Mouse (Mus musculus): Measurements from ENCODE around the gene Lmbr1l. TPM values are rescaled to one million over a fixed set of nuclear protein-coding genes. Genes with fewer than 3 reads are reported as not detected.
"Not testable (repeated sequence)": the region's sequence is repeated elsewhere in the genome, so short reads cannot be mapped to it uniquely, and the experiment has no call there.

Gene Lmbr1l
- polyA plus RNA-seq, 1 experiment from 2014 or later, result 23.4 TPM

DNA sequence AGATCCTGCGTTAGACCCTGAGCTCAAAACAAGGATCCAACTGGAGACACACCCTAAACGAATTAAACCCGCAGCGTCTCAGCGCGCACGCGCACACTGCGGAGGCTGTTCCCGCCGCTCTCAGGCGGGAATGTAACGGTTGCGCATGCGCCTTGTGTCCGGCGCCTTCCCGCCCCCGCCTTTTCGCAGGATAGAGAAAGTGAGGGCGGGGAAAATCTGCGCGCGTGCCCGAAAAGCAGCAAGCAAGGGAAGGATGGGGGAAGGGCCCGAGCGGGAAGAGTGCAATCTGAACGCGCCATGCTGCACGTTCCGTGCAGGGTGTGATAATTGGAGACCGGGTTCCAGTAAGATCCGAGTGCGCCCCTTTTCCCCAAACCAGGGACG is 15.8 kb upstream of the Lmbr1l start:
- H3K27ac ChIP-seq, result peak overlapping the region; percentile 98

DNA sequence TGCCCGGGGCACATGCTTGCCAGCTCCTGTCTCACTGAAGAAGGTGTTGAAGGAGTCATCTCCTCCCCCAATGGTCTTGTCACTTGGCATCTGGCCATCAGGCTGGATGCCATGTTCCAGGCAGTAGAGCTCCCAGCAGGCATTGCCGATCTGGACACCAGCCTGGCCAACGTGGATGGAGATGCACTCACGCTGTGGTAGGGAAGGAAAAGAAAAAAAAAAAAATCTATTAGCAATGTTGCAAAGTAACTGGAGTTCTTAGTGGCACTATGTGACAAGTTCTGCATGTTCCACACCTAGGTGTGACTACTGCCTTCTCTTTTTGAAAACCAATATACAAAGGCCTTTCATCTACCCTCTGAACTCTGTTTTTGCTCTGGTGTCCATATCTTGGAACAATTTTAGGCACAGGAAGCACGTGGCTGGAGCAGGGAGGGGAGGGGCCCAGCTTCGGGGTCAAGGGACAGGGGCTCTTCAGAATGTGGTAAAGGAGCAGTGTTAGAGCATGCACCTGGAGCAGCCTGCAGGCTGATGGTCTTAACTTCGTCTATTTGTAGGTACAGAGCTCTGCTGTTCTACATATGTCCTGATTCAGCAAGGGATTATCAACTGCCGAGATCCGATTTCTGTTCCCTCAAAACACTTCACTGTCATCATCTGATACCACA is 15.1 kb upstream of the Lmbr1l start:
- Histone ChIP-seq H3K9ac (replicated peaks) (peak overlapping the region; percentile 94), H3K27ac (peak overlapping the region; percentile 98), H3K4me2 (peak overlapping the region; percentile 97), H3K4me3 (replicated peaks) (peak overlapping the region; percentile 73), H3K36me3 (peaks cover 17% of the 10 kb centered on the region), H3K4me1 (replicated peaks) (peaks cover 25% of the 10 kb centered on the region)
- WGBS, result 27% methylated on average over 8 of the region's 9 CpGs
- ATAC-seq (ENCODE audit: insufficient number of reproducible peaks, insufficient read depth, low FRiP score, low TSS enrichment, low read depth); H3K9me3 ChIP-seq; H3K27me3 ChIP-seq: not testable (repeated sequence)

More for the DNA sequence above, 15.8 kb upstream of the Lmbr1l start:
- H3K4me1 ChIP-seq (replicated peaks), result peaks cover 20% of the 10 kb centered on the region
- H3K36me3 ChIP-seq, result peaks cover 17% of the 10 kb centered on the region
- peak overlapping the region; percentile 97 for H3K4me2 ChIP-seq
- under 1% methylated on average over 35 of the region's 35 CpGs for WGBS
- H3K9me3 ChIP-seq, result no peaks in the 10 kb centered on the region
- H3K27me3 ChIP-seq, result no peaks in the 10 kb centered on the region
- peak; percentile 74 for ATAC-seq (ENCODE audit: insufficient number of reproducible peaks, insufficient read depth, low FRiP score, low TSS enrichment, low read depth)
- peak overlapping the region; percentile 73 for H3K4me3 ChIP-seq (replicated peaks)
- peak overlapping the region; percentile 94 for H3K9ac ChIP-seq (replicated peaks)

DNA sequence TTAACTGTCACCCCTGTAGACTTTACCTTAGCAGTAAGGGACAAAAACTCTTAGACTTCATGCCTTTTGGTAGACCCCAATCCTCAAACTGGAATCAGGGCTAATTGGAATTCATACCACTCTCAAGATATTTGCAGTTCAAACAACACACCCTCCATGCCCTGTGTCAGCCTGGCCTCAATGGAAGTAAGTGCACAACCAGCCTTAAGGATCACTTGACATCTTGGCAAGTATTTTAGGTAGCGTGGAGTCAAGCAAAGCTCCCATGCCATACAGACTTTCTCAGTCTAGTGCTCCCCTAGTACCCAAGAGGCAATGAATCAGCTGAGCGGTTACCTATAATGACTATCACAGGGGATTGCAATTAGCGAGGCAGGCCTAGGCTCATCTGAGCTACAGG is 13.0 kb upstream of the Lmbr1l start:
- H3K9me3 ChIP-seq, result no peaks in the 10 kb centered on the region
- no peak overlapping the region for H3K27ac ChIP-seq
- no peak for ATAC-seq (ENCODE audit: insufficient number of reproducible peaks, insufficient read depth, low FRiP score, low TSS enrichment, low read depth)
- no peak overlapping the region for H3K9ac ChIP-seq (replicated peaks)
- no peak overlapping the region for H3K4me3 ChIP-seq (replicated peaks)
- peaks cover 21% of the 10 kb centered on the region for H3K4me1 ChIP-seq (replicated peaks)
- H3K27me3 ChIP-seq, result no peaks in the 10 kb centered on the region
- 84% methylated on average over 3 of the region's 3 CpGs for WGBS
- peaks cover 17% of the 10 kb centered on the region for H3K36me3 ChIP-seq
- 0 out of 2 replicates have a peak overlapping the region, but pooled peaks have one; percentile 6 for H3K4me2 ChIP-seq

DNA sequence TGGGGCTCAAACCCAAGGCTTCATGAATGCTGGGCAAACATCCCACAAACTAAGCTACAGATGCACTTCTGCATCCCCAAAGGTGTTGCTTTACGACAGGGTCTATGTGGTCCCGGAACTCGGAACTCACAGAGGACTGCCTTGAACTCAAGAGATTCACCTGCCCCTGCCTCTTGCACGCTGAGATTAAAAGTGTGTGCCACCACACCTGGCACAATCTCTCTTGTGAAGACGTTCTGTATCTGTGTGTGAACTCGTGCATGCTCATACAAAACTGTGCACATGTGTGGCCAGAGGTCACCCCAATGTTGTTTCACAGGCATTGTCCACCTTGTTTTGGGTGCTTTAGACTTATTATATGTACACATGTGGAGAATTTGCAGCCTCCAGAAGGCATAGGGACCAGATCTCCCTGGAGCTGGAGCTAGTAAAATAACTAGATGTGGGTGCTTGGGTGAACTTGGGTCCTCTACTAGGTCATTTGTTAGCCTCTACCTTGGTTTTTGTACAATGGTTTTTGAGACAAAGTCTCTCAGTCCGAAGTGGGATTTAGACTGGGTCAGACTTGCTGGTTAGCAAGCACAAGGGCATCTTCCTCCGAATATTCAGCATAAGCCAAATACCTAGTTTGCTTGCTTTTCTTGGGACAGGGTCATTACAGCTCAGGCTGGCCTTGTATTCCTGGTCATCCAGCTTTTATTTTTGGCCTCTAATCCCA is 12.1 kb upstream of the Lmbr1l start:
- no peaks in the 10 kb centered on the region for H3K27me3 ChIP-seq
- no peak overlapping the region for H3K4me2 ChIP-seq
- H3K36me3 ChIP-seq, result peaks cover 17% of the 10 kb centered on the region
- no peaks in the 10 kb centered on the region for H3K9me3 ChIP-seq
- no peak overlapping the region for H3K4me3 ChIP-seq (replicated peaks)
- no peak overlapping the region for H3K9ac ChIP-seq (replicated peaks)
- WGBS, result 50% methylated on average over 8 of the region's 8 CpGs
- H3K4me1 ChIP-seq (replicated peaks), result peaks cover 13% of the 10 kb centered on the region
- no peak for ATAC-seq (ENCODE audit: insufficient number of reproducible peaks, insufficient read depth, low FRiP score, low TSS enrichment, low read depth)
- H3K27ac ChIP-seq, result peak overlapping the region; percentile 26

DNA sequence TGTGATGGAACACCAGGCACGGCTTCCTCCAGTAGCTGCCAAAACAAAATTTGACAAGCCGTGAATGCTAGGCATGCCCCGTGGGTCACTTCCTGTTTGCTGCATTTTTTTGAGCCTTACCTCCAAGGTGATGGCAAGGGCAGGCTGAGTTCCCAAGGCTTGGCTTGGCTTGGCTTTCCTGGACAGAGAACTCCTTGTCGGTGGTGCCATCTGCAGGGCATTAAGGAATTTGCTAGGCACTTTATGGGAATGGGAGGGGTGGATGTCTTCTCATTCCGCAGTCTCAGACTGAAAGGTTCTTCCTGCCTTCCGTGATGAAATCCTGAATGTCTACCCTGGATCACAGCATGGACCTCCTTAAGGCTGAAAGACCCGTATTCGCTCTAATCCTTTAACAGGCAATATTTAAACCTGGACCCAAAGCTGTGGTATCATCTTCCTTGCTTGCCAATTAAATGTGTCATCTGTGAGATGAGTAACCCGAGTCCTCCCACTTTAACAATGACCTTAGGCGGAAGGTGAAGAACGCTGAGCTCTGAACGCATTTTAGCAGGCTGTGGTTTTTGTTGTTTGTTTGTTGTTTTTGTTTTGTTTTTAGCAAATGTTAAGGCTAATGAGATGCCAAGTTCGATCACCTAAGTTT is 10.7 kb upstream of the Lmbr1l start:
- Histone ChIP-seq H3K4me1 (replicated peaks) (peaks cover 13% of the 10 kb centered on the region), H3K4me2 (0 out of 2 replicates have a peak overlapping the region, but pooled peaks have one; percentile 1), H3K9me3 (no peaks in the 10 kb centered on the region), H3K27me3 (no peaks in the 10 kb centered on the region), H3K9ac (replicated peaks) (no peak overlapping the region), H3K36me3 (peaks cover 17% of the 10 kb centered on the region), H3K27ac (0 out of 2 replicates have a peak overlapping the region, but pooled peaks have one; percentile 29), H3K4me3 (replicated peaks) (no peak overlapping the region)
- 12% methylated on average over 13 of the region's 13 CpGs for WGBS
- ATAC-seq (ENCODE audit: insufficient number of reproducible peaks, insufficient read depth, low FRiP score, low TSS enrichment, low read depth), result 0 out of 2 replicates have a peak, but pooled peaks have one; percentile 60

DNA sequence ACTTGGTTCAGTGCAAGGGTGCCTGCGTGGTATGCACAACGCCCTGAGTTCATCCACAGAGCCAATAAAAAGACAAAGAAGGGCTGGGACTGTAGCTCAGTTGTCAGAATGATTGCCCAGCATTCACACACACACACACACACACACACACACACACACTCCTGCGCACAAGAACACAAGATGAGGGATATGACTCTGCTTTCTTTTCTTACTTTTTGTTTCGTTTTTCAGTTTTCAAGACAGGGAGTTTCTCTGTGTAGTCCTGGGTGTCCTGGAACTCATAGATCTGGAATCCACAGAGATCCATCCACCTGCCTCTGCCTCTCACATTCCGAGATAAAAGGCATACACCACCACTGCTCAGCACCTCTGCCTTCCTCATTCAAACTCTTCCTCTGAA is 9.5 kb upstream of the Lmbr1l start:
- no peak overlapping the region for H3K4me3 ChIP-seq (replicated peaks)
- peaks cover 9% of the 10 kb centered on the region for H3K4me1 ChIP-seq (replicated peaks)
- no peak overlapping the region for H3K9ac ChIP-seq (replicated peaks)
- no peak overlapping the region for H3K27ac ChIP-seq
- 83% methylated on average over 5 of the region's 5 CpGs for WGBS
- H3K36me3 ChIP-seq, result peaks cover 17% of the 10 kb centered on the region
- H3K9me3 ChIP-seq, result no peaks in the 10 kb centered on the region
- no peak overlapping the region for H3K4me2 ChIP-seq
- no peak for ATAC-seq (ENCODE audit: insufficient number of reproducible peaks, insufficient read depth, low FRiP score, low TSS enrichment, low read depth)
- H3K27me3 ChIP-seq, result no peaks in the 10 kb centered on the region

DNA sequence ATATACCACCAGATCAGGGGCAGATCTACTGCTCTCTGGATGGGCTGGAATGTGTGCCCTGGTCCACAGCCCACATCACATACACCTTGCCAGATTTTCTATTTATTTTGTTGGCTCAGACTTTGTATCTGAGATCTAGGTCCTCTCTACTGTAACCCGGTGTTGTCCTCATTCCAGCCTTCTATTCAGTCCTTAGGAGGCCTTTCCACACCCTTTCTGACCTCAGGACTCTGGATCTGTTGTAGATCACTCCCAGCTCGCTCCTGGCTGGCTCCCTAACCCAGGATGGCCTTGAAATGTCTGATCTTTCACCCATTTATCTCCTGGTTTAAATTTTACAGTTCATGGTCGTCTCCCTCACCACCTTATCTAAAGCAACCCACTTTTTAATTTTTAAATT is 6.7 kb upstream of the Lmbr1l start:
- no peak overlapping the region for H3K27ac ChIP-seq
- no peak for ATAC-seq (ENCODE audit: insufficient number of reproducible peaks, insufficient read depth, low FRiP score, low TSS enrichment, low read depth)
- no peaks in the 10 kb centered on the region for H3K36me3 ChIP-seq
- H3K4me1 ChIP-seq (replicated peaks), result peaks cover 9% of the 10 kb centered on the region
- no peak overlapping the region for H3K4me3 ChIP-seq (replicated peaks)
- no peaks in the 10 kb centered on the region for H3K9me3 ChIP-seq
- no peak overlapping the region for H3K4me2 ChIP-seq
- H3K27me3 ChIP-seq, result no peaks in the 10 kb centered on the region
- WGBS, result 83% methylated on average over 3 of the region's 3 CpGs
- H3K9ac ChIP-seq (replicated peaks), result no peak overlapping the region

DNA sequence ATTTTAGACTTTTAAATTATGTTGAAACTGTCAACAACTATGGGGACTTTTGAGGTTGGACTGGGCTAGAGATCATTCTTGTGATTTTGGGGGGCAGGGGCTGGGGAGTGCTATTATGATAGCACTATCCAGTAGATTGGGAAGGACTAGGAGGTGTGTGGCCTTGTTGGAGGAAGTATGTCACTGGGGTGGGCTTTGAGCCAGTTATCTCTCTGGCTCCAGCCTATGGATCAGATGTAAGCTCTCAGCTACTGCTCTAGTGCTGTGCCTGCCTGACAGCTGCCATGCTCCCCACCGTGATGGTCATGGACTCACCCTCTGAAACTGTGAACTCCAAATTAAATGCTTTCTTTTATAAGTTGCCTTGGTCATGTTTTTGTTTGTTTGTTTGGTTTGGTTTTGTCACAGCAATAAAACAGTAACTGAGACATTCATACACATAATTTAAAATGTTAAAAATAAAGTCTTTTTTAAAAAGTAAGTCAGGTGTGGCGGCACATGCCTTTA is 5.1 kb upstream of the Lmbr1l start:
- H3K27ac ChIP-seq, result no peak overlapping the region
- no peaks in the 10 kb centered on the region for H3K9me3 ChIP-seq
- 88% methylated on average over 2 of the region's 2 CpGs for WGBS
- no peak overlapping the region for H3K9ac ChIP-seq (replicated peaks)
- no peak overlapping the region for H3K4me2 ChIP-seq
- no peak overlapping the region for H3K4me3 ChIP-seq (replicated peaks)
- no peaks in the 10 kb centered on the region for H3K27me3 ChIP-seq
- H3K4me1 ChIP-seq (replicated peaks), result no peaks in the 10 kb centered on the region; the same call in 1 of the 2 replicates
- ATAC-seq (ENCODE audit: insufficient number of reproducible peaks, insufficient read depth, low FRiP score, low TSS enrichment, low read depth), result no peak
- H3K36me3 ChIP-seq, result no peaks in the 10 kb centered on the region

DNA sequence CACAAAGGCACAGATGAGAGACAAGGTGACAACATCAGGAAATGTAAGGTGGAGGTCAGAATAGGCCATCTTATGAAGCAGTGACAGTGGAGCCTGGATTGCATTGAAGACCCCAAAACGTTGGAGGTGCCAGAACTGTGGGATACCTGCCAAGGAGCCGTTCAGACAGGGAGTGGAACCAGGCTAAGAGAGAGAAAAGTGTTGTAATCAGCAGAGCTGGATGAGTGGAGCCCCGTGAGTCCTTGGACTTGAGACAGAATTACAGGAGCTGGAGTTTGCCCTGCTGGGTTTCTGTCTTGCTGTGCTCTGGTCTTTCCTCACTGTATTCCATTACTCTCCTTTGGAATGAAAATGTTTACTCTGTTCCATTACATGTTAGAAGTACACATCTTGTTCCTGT is 4.5 kb upstream of the Lmbr1l start:
- Histone ChIP-seq H3K27ac (no peak overlapping the region), H3K4me1 (replicated peaks) (no peaks in the 10 kb centered on the region; the same call in 1 of the 2 replicates), H3K4me3 (replicated peaks) (no peak overlapping the region), H3K9me3 (no peaks in the 10 kb centered on the region), H3K27me3 (no peaks in the 10 kb centered on the region), H3K4me2 (no peak overlapping the region), H3K36me3 (no peaks in the 10 kb centered on the region), H3K9ac (replicated peaks) (no peak overlapping the region)
- 67% methylated on average over 3 of the region's 3 CpGs for WGBS
- no peak for ATAC-seq (ENCODE audit: insufficient number of reproducible peaks, insufficient read depth, low FRiP score, low TSS enrichment, low read depth)

DNA sequence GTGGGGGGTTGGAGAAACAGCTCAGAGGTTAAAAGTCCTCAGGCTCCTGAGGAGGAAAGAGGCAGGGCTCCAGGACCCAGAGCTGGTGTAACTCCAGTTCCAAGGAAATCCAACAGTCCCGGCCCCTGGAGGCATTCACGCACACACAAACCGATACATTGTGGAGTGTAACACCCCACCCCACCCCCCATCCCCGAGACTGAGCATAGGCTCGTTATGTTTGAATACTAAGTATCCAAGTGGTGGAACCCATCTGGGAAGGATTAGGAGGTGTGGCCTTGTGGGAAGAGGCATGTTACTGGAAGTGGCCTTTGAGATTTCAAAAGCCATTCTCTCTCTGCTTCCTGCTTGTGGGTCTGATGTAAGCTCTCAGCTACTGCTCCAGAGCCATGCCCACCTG is 3.5 kb upstream of the Lmbr1l start:
- Histone ChIP-seq H3K4me3 (replicated peaks) (no peak overlapping the region), H3K4me2 (no peak overlapping the region), H3K9me3 (no peaks in the 10 kb centered on the region), H3K27ac (no peak overlapping the region), H3K9ac (replicated peaks) (no peak overlapping the region), H3K36me3 (no peaks in the 10 kb centered on the region), H3K27me3 (no peaks in the 10 kb centered on the region), H3K4me1 (replicated peaks) (peaks cover 5% of the 10 kb centered on the region)
- no peak for ATAC-seq (ENCODE audit: insufficient number of reproducible peaks, insufficient read depth, low FRiP score, low TSS enrichment, low read depth)
- 72% methylated on average over 5 of the region's 5 CpGs for WGBS

DNA sequence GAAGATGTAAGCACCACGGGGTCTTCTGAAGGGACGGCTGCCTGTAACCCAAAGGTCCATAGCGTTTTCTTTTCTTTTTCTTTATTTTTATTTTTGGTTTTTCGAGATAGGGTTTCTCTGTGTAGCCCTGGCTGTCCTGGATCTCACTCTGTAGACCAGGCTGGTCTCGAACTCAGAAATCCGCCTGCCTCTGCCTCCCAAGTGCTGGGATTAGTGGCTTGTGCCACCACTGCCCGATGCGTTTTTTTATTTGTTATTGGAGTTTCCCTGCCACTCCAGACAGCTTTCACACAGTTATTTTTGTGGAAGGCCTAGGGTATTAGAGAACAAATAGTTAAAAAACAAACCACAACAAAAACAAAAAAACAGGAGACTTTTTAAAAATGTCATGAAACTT is 466 bp upstream of the Lmbr1l start:
- not testable (repeated sequence) for H3K27me3 ChIP-seq; ATAC-seq (ENCODE audit: insufficient number of reproducible peaks, insufficient read depth, low FRiP score, low TSS enrichment, low read depth); H3K9me3 ChIP-seq
- WGBS, result 28% methylated on average over 8 of the region's 8 CpGs
- H3K4me1 ChIP-seq (replicated peaks), result peaks cover 11% of the 10 kb centered on the region
- peaks cover 17% of the 10 kb centered on the region for H3K36me3 ChIP-seq
- H3K4me3 ChIP-seq (replicated peaks), result peak overlapping the region; percentile 86
- peak overlapping the region; percentile 60 for H3K9ac ChIP-seq (replicated peaks)
- H3K4me2 ChIP-seq, result peak overlapping the region; percentile 88
- H3K27ac ChIP-seq, result peak overlapping the region; percentile 82
